Mouse (Mus musculus): ENCODE data around the gene Tecpr2.

DNA sequence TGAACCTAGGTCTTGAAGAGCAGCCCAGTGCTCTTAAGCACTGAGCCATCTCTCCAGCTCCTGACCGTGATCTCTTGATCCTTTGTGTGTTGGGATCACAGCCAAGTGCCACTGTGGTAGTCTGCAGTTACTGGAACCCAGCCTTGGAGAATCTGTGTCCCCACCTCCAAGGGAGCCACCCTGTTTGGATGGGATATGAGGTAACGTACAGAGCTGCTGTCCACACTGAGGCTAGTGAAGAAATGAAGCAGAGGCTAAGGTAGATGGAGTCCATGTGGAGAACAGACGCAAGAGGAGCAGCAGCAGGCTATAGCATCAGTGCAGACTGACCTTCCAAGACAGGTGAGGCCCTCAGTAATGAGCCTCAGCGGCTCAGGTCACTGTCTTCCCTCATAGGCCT, 84.8 kb downstream of the Tecpr2 start:
- TF ChIP-seq CTCF (IDR thresholded peaks at IDR 0.05; ENCODE audit: low read depth) (no peak), EP300 (IDR thresholded peaks at IDR 0.05; ENCODE audit: low read depth) (no peak)
